Mouse (Mus musculus) midbrain, postnatal 0 days (tissue): ENCODE data around the gene Tgfbr2. TPM values are rescaled to one million over a fixed set of nuclear protein-coding genes. Genes with fewer than 3 reads are reported as not detected.

Experiments used
- ATAC-seq: fragments of 200-750 bp; cut with Nextera tagmentation; 2 replicates; pipeline ENCODE4 v1.8.0; 2017; ENCODE audit warnings: moderate number of reproducible peaks, mild to moderate bottlenecking, moderate TSS enrichment, moderate library complexity; ENCODE audit not compliant: low FRiP score
- DNase-seq: peaks from one replicate; pipeline ENCODE4 v3.0.0-alpha.2; 2015; ENCODE audit warnings: low spot score
- H3K27ac ChIP-seq: fragments of 300-500 bp; sonication (generic); 2 replicates; pipeline ENCODE4 v1.5.1; 2014; ENCODE audit warnings: low read depth, mild to moderate bottlenecking, low read length, mixed read lengths
- H3K27me3 ChIP-seq: fragments of 300-500 bp; sonication (generic); 2 replicates; pipeline ENCODE4 v1.6.1; 2014; ENCODE audit warnings: low read length, control low read depth, mixed read lengths; ENCODE audit not compliant: insufficient read depth
- H3K36me3 ChIP-seq: fragments of 300-500 bp; sonication (generic); 2 replicates; pipeline ENCODE4 v1.6.1; 2014; ENCODE audit warnings: low read length, control low read depth, mixed read lengths; ENCODE audit not compliant: insufficient read depth
- H3K4me1 ChIP-seq: fragments of 300-500 bp; sonication (generic); 2 replicates; pipeline ENCODE4 v1.6.1; 2014; ENCODE audit warnings: mild to moderate bottlenecking, control low read depth, antibody characterized with exemption, low read length, mixed read lengths; ENCODE audit not compliant: insufficient read depth
- H3K4me2 ChIP-seq: fragments of 300-500 bp; sonication (generic); 2 replicates; pipeline ENCODE4 v1.6.1; 2014; ENCODE audit warnings: low read depth, mild to moderate bottlenecking, low read length, mixed read lengths; ENCODE audit not compliant: poor library complexity, severe bottlenecking
- H3K4me3 ChIP-seq: fragments of 300-500 bp; sonication (generic); 2 replicates; pipeline ENCODE4 v1.5.1; 2014; ENCODE audit warnings: low read depth, mild to moderate bottlenecking, low read length, moderate library complexity
- H3K9ac ChIP-seq: fragments of 300-500 bp; sonication (generic); replicated peaks from 2 replicates; pipeline ENCODE4 v1.6.1; 2014; ENCODE audit warnings: mild to moderate bottlenecking, low read length, moderate library complexity, mixed read lengths; ENCODE audit not compliant: poor library complexity, severe bottlenecking
- H3K9me3 ChIP-seq: fragments of 300-500 bp; sonication (generic); 2 replicates; pipeline ENCODE4 v1.6.1; 2016; ENCODE audit warnings: low read length, control low read depth
- CTCF ChIP-seq: IDR thresholded peaks from 2 replicates; pipeline ENCODE4 v1.5.1; 2016; ENCODE audit warnings: antibody characterized with exemption, mild to moderate bottlenecking
- WGBS: fragments of 180-500 bp; shearing (Covaris S2); extraction: QIAGEN DNeasy Blood & Tissue Kit; methylation state at CpG from one replicate; pipeline ENCODE4 v1.1.7; 2014; 5-methylcytosine and 5-hydroxymethylcytosine counted together
- polyA plus RNA-seq: library from polyadenylated mRNA; unstranded; fragments of >200 nt; fragmentation: Nextera tagmentation; extraction: Ambion mirVana; gene quantifications from 2 replicates; pipeline ENCODE4 v1.2.1, GENCODE M21; 2015
- total RNA-seq: library from RNA; depleted of rRNA; stranded (reverse); fragments of >200 nt; gene quantifications from 2 replicates; pipeline ENCODE4 v1.2.3, GENCODE M21; 2014

The Tgfbr2 gene
- total and polyA plus RNA-seq, 2 experiments from 2014 or later, result 7.2 to 20.3 TPM

GRCm38 (mm10) chr9:116198488-116198887 lies 23.3 kb upstream of the Tgfbr2 start:
- H3K4me1 ChIP-seq, result 0 out of 2 replicates have a peak, but pooled peaks cover 3% of the 10 kb centered on the region
- peak; percentile 16 for DNase-seq
- 14% methylated on average over 9 of the region's 9 CpGs for WGBS
- no peak for ATAC-seq
- TF ChIP-seq CTCF, result no peak
- H3K27me3 ChIP-seq, result no peaks in the 10 kb centered on the region
- no peak overlapping the region for H3K27ac ChIP-seq
- H3K9ac ChIP-seq, result no peak overlapping the region
- H3K4me2 ChIP-seq, result no peak overlapping the region
- H3K4me3 ChIP-seq, result no peak overlapping the region
- H3K9me3 ChIP-seq, result no peaks in the 10 kb centered on the region
- H3K36me3 ChIP-seq, result no peaks in the 10 kb centered on the region

DNA sequence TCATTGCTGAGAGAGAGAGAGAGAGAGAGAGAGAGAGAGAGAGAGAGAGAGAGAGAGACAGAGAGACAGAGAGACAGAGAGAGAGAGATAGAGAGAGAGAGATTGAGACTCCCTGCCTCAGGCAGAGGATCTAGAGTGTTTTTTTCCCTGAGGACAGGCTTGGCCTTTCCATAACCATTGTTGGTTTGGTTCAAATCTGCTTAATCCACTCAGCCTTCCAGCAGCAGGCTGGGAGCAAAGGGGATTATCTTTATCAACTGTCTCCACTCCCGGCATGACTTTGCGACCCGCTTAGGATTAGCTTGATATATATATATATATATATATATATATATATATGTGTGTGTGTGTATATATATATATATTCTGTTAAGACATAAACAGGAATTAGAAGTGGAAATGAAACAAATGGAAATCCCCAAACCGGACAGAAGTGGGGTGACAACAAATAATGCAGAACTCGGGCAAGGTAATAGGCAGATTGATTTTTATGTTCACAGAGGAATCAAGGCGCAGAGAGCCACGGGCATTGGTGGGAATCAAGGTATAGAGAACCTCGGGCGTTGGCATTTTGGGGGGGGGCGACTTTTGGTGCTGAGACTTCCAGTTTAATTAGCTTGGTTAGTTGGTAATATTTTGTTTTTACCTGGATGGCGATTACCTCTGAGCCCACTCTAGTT lies 22.5 kb upstream of the Tgfbr2 start:
- Histone ChIP-seq H3K4me2 (no peak overlapping the region), H3K27ac (no peak overlapping the region), H3K9ac (no peak overlapping the region), H3K4me3 (no peak overlapping the region), H3K27me3 (no peaks in the 10 kb centered on the region), H3K9me3 (no peaks in the 10 kb centered on the region), H3K36me3 (no peaks in the 10 kb centered on the region), H3K4me1 (0 out of 2 replicates have a peak, but pooled peaks cover 3% of the 10 kb centered on the region)
- no peak for ATAC-seq
- no peak for DNase-seq
- TF ChIP-seq CTCF, result no peak
- 66% methylated on average over 11 of the region's 11 CpGs for WGBS

DNA sequence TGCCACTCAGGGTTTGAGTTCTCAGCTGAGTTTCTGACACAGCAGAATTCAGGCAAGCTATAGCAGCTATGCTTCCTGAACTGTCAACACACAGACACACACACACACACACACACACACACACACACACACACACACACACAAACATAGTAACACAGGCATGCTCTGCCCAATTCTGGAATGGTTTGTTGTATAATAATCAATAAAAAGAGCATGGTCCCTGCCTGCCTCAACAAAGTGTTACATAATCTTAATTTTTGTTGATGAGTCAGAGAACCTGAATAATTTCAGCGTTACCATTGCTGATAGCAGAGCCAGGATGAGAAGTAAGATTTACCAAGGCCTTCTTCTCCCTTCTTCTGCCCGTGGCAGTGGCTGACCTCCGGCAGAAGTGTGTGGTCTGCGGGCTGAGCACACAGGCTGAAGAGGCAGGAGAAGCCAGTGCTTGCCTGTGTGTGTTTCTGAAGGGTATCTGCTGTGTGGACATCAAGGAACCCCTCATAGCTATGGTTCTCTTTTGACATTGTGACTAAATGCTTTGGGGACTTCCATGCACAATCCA lies 18.8 kb upstream of the Tgfbr2 start:
- ATAC-seq (no peak), DNase-seq (no peak)
- no peak overlapping the region for H3K27ac ChIP-seq
- H3K9me3 ChIP-seq, result no peaks in the 10 kb centered on the region
- H3K9ac ChIP-seq, result no peak overlapping the region
- H3K36me3 ChIP-seq, result no peaks in the 10 kb centered on the region
- H3K4me2 ChIP-seq, result no peak overlapping the region
- WGBS, result 83% methylated on average over 4 of the region's 4 CpGs
- TF ChIP-seq CTCF, result no peak
- H3K4me1 ChIP-seq, result 0 out of 2 replicates have a peak, but pooled peaks cover 3% of the 10 kb centered on the region
- H3K27me3 ChIP-seq, result no peaks in the 10 kb centered on the region
- no peak overlapping the region for H3K4me3 ChIP-seq

- no peak overlapping the region for H3K9ac ChIP-seq
- no peak for DNase-seq
- H3K4me1 ChIP-seq, result 0 out of 2 replicates have a peak, but pooled peaks cover 3% of the 10 kb centered on the region
- no peak overlapping the region for H3K27ac ChIP-seq
- ATAC-seq, result no peak
- no peak overlapping the region for H3K4me3 ChIP-seq
- H3K9me3 ChIP-seq, result no peaks in the 10 kb centered on the region
- no peaks in the 10 kb centered on the region for H3K27me3 ChIP-seq
- 88% methylated on average over 1 of the region's 1 CpGs for WGBS
- no peaks in the 10 kb centered on the region for H3K36me3 ChIP-seq
- TF ChIP-seq CTCF, result no peak
- no peak overlapping the region for H3K4me2 ChIP-seq
Measured at GRCm38 (mm10) chr9:116193535-116193881, 18.3 kb upstream of the Tgfbr2 start.

GRCm38 (mm10) chr9:116192826-116193534 lies 17.8 kb upstream of the Tgfbr2 start:
- Histone ChIP-seq H3K27ac (no peak overlapping the region), H3K4me2 (no peak overlapping the region), H3K9me3 (no peaks in the 10 kb centered on the region), H3K4me1 (no peaks in the 10 kb centered on the region), H3K4me3 (no peak overlapping the region), H3K36me3 (no peaks in the 10 kb centered on the region), H3K27me3 (no peaks in the 10 kb centered on the region), H3K9ac (no peak overlapping the region)
- DNase-seq, result no peak
- 99% methylated on average over 12 of the region's 12 CpGs for WGBS
- no peak for TF ChIP-seq CTCF
- ATAC-seq, result no peak

DNA sequence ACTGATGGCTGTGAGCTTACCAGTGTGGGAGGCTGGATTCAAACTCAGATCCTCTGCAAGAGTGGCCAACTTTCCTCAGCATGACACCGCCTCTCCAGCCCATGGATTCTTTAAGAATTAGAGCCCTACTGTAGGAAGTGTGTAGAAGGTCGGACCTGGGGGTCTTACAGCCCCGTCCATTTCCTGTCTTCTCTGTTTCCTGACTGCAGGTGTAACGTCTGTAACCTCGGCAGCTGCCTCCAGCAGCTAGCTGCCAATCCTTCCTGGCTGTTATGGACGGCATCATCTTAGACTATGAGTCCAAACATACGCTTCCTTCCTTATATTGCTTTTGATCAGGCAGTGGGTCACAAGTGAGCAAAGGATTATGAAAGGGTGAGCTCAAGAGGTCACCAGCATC lies 17.1 kb upstream of the Tgfbr2 start:
- Histone ChIP-seq H3K27ac (no peak overlapping the region), H3K4me2 (no peak overlapping the region), H3K27me3 (no peaks in the 10 kb centered on the region), H3K4me3 (no peak overlapping the region), H3K9ac (no peak overlapping the region), H3K36me3 (no peaks in the 10 kb centered on the region), H3K9me3 (no peaks in the 10 kb centered on the region), H3K4me1 (no peaks in the 10 kb centered on the region)
- ATAC-seq (no peak), DNase-seq (no peak)
- WGBS, result 89% methylated on average over 7 of the region's 7 CpGs
- no peak for TF ChIP-seq CTCF
